Mouse (Mus musculus): ENCODE data around the gene Tns2. TPM values are rescaled to one million over a fixed set of nuclear protein-coding genes. Genes with fewer than 3 reads are reported as not detected.

The Tns2 gene
- total RNA-seq, 2 experiments from 2014 or later, result 10.0 to 15.8 TPM

GRCm38 (mm10) chr15:102165468-102166100 lies 65.4 kb downstream of the Tns2 start:
- no peak for DNase-seq (ENCODE audit: low spot score in 2 of 2)

Other genes starting within 250 kb of the Tns2 start
- 1 to 10 TPM; 3.4 to 4.4 TPM for gene Krt1, start 249.6 kb upstream of the Tns2 start, total RNA-seq (2021)
- gene Krt77, start 230.7 kb upstream of the Tns2 start, total RNA-seq (2021), result 1 to 10 TPM; 7.2 to 9.4 TPM
- gene Krt76, start 207.5 kb upstream of the Tns2 start, total RNA-seq (2021), result not detected
- gene Krt4, start 175.7 kb upstream of the Tns2 start, total RNA-seq (2021), result not detected
- under 1 TPM in 1 of 2 experiments, not detected in 1; 0.44 TPM for gene Krt79, start 160.1 kb upstream of the Tns2 start, total RNA-seq (2021)
- gene Krt78, start 146.1 kb upstream of the Tns2 start, total RNA-seq (2021), result not detected
- 1 to 10 TPM in 1 of 2 experiments, under 1 TPM in 1; 0.31 to 1.6 TPM for gene Krt8, start 95.9 kb upstream of the Tns2 start, total RNA-seq (2021)
- 1 to 10 TPM in 1 of 2 experiments, under 1 TPM in 1; 0.45 to 3.4 TPM for gene Krt18, start 72.2 kb upstream of the Tns2 start, total RNA-seq (2021)
- gene Eif4b, start 26.6 kb upstream of the Tns2 start, total RNA-seq (2021), result 100 to 1,000 TPM; 179 to 184 TPM
- gene Spryd3, start 35.8 kb downstream of the Tns2 start, total RNA-seq (2021), result 100 to 1,000 TPM; 163 to 164 TPM
- gene Igfbp6, start 43.9 kb downstream of the Tns2 start, total RNA-seq (2021), result 1 to 10 TPM; 3.0 to 4.0 TPM
- not detected for gene Soat2, start 50.1 kb downstream of the Tns2 start, total RNA-seq (2021)
- 10 to 100 TPM; 69.8 to 76.3 TPM for gene Zfp740, start 102.8 kb downstream of the Tns2 start, total RNA-seq (2021)
- gene Csad, start 104.3 kb downstream of the Tns2 start, total RNA-seq (2021), result 10 to 100 TPM; 40.5 to 42.4 TPM
- gene Itgb7, start 131.5 kb downstream of the Tns2 start, total RNA-seq (2021), result 1 to 10 TPM; 2.1 to 4.2 TPM
- 10 to 100 TPM in 1 of 2 experiments, 1 to 10 TPM in 1; 8.8 to 11.2 TPM for gene Rarg, start 157.1 kb downstream of the Tns2 start, total RNA-seq (2021)
- gene Gm9918, start 170.2 kb downstream of the Tns2 start, total RNA-seq (2021), result not detected
- 10 to 100 TPM; 34.1 to 36.0 TPM for gene Mfsd5, start 179.0 kb downstream of the Tns2 start, total RNA-seq (2021)
- gene Espl1, start 195.9 kb downstream of the Tns2 start, total RNA-seq (2021), result 1 to 10 TPM; 1.6 to 1.7 TPM
- gene Pfdn5, start 225.7 kb downstream of the Tns2 start, total RNA-seq (2021), result 100 to 1,000 TPM; 317 to 334 TPM
- gene Myg1, start 231.3 kb downstream of the Tns2 start, total RNA-seq (2021), result 10 to 100 TPM; 51.8 to 61.3 TPM